In the genomic region with DNA sequence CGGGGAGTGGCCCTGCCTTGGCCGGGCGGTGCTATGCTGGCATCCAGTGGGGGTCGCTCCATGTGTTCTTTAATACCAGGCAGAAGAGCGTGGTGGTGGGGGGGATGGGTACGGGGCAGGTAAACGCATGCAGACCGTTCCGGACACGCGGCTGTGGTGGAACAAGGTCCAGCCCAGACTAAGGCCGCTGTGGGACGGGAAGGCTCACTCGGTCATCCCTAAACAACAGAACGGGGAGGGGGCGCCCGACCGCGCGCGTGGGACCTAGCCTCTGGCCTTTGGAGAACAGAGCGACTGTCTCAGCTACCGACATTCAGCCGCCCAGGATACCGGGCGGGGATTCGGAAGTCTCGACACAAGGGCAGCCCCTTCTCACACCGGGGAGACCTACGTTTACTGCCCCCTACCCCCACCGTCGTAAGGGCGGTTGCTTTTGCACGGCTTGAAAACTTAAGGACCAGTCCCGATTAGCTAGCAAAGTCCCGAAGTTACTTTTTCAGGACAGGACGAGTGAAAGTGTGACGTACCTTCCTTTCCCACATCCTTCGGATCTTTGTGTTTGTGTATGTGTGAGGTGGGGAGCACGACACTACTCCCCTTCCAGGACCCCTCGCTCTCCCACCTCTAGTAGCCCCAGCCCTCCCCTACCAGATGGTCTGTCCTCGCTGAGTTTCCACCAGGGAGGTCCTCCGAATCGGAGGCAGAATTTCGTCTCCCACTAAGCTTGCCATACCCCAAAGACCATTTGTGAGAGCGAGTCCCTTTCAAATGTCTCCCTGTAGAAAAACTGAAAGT, we compare ENCODE assay signal across 1 mouse cellular context.
TF ChIP-seq lines count a peak whose summit lies in the region.

No protein-coding gene starts in this region.

TF ChIP-seq in CH12.LX, 34 proteins besides CTCF, POLR2A, EP300 and RAD21 (continued from another document):
- TF ChIP-seq UBTF (IDR thresholded peaks at IDR 0.05; ENCODE audit: low read depth, low read length) (peak; percentile 91; the same call in 1 of the 2 replicates), JUND (conservative IDR thresholded peaks at IDR 0.05; ENCODE audit: low read depth, low read length) (no peak), ELF1 (IDR thresholded peaks at IDR 0.05; ENCODE audit: low read depth, low read length) (0 out of 2 replicates have a peak, but pooled peaks have one; percentile 20), GABPA (IDR thresholded peaks at IDR 0.05; ENCODE audit: insufficient replicate concordance, low read depth, low read length) (no peak), ZC3H11A (IDR thresholded peaks at IDR 0.05; ENCODE audit: low read depth, low read length) (no peak), IRF4 (IDR thresholded peaks at IDR 0.05; ENCODE audit: low read depth, low read length) (peak; percentile 48; the same call in 1 of the 2 replicates), E2F4 (IDR thresholded peaks at IDR 0.05; ENCODE audit: insufficient replicate concordance, low read depth, low read length) (no peak), POLR2AphosphoS2 (IDR thresholded peaks at IDR 0.05; ENCODE audit: low read depth, low read length) (no peak), MEF2A (IDR thresholded peaks at IDR 0.05; ENCODE audit: borderline replicate concordance, low read depth, low read length) (peak; percentile 51; the same call in 1 of the 2 replicates), USF1 (IDR thresholded peaks at IDR 0.05; ENCODE audit: low read depth, low read length) (no peak), NELFE (IDR thresholded peaks at IDR 0.05; ENCODE audit: low read depth, low read length) (peak; percentile 67; the same call in 1 of the 2 replicates), SIN3A (IDR thresholded peaks at IDR 0.05; ENCODE audit: low read length) (peak; percentile 35; the same call in 1 of the 2 replicates), MYC (IDR thresholded peaks at IDR 0.05; ENCODE audit: low read depth, low read length) (peak; percentile 87), NRF1 (IDR thresholded peaks at IDR 0.05; ENCODE audit: low read depth, low read length) (peak; percentile 12; the same call in 1 of the 2 replicates), SMC3 (IDR thresholded peaks at IDR 0.05; ENCODE audit: low read depth, low read length) (peak; percentile 17; the same call in 1 of the 2 replicates), MAFK (IDR thresholded peaks at IDR 0.05; ENCODE audit: insufficient replicate concordance, low read length) (no peak), KAT2A (IDR thresholded peaks at IDR 0.05; ENCODE audit: insufficient replicate concordance, low read length) (no peak), JUN (IDR thresholded peaks at IDR 0.05; ENCODE audit: insufficient read depth, low read depth, low read length) (no peak), BHLHE40 (IDR thresholded peaks at IDR 0.05; ENCODE audit: low read depth, low read length) (peak; percentile 42; the same call in 1 of the 2 replicates), RCOR1 (conservative IDR thresholded peaks at IDR 0.05; ENCODE audit: low read depth, low read length) (0 out of 2 replicates have a peak, but pooled peaks have one; percentile 18), CHD1 (IDR thresholded peaks at IDR 0.05; ENCODE audit: low read depth, low read length) (0 out of 2 replicates have a peak, but pooled peaks have one; percentile 1), USF2 (conservative IDR thresholded peaks at IDR 0.05; ENCODE audit: low read depth, low read length) (no peak), HCFC1 (IDR thresholded peaks at IDR 0.05; ENCODE audit: low read depth, low read length) (no peak; the same call in 1 of the 2 replicates), TBP (conservative IDR thresholded peaks at IDR 0.05; ENCODE audit: low read depth, low read length) (0 out of 2 replicates have a peak, but pooled peaks have one; percentile 33), ZKSCAN1 (IDR thresholded peaks at IDR 0.05; ENCODE audit: borderline replicate concordance, low read depth, low read length) (no peak), MAX (IDR thresholded peaks at IDR 0.05; ENCODE audit: low read length) (peak; percentile 89), MAZ (IDR thresholded peaks at IDR 0.05; ENCODE audit: low read depth, low read length) (0 out of 2 replicates have a peak, but pooled peaks have one; percentile 36)
